Mouse (Mus musculus): Measurements from ENCODE around the gene Nat9. TPM values are rescaled to one million over a fixed set of nuclear protein-coding genes. Genes with fewer than 3 reads are reported as not detected.

Gene Nat9
- total and polyA plus RNA-seq, 2 experiments from 2014 or later = 7.7 to 21.6 TPM

GRCm38 (mm10) chr11:115162832-115163480 is 24.7 kb downstream of the Nat9 start, which contains the start of gene Slc9a3r1:
Gene Slc9a3r1 (plus strand): TSS chr11:115163341.
- no peaks in the 10 kb centered on the region for H3K9me3 ChIP-seq (replicated peaks; ENCODE audit: control insufficient read depth, low read length)
- WGBS = 1% methylated on average over 44 of the region's 47 CpGs
- ATAC-seq (ENCODE audit: insufficient read depth, low read depth) (peak; percentile 97), DNase-seq (ENCODE audit: low spot score) (peak; percentile 95)
- H3K27ac ChIP-seq (ENCODE audit: low read depth) = peak within 1 kb of the TSS; percentile 60
- peaks cover 13% of the 10 kb centered on the region; the same call in 1 of the 2 replicates for H3K27me3 ChIP-seq (ENCODE audit: control insufficient read depth, insufficient read depth, low read length)
- peak within 1 kb of the TSS; percentile 70 for H3K4me2 ChIP-seq (ENCODE audit: low read depth, low read length)
- 0 out of 2 replicates have a peak, but pooled peaks cover 17% of the 10 kb centered on the region for H3K4me1 ChIP-seq (ENCODE audit: control insufficient read depth, insufficient read depth)
- TF ChIP-seq CTCF (IDR thresholded peaks at IDR 0.05; ENCODE audit: low read depth) = no peak
- TF ChIP-seq EP300 (IDR thresholded peaks at IDR 0.05; ENCODE audit: low read depth) = no peak
- peak within 1 kb of the TSS; percentile 54 for H3K9ac ChIP-seq (replicated peaks; ENCODE audit: low read depth, low read length)
- H3K36me3 ChIP-seq (replicated peaks; ENCODE audit: control insufficient read depth, insufficient read depth, low read length) = no peaks in the 10 kb centered on the region
- H3K4me3 ChIP-seq (ENCODE audit: low read depth, low read length) = peak within 1 kb of the TSS; percentile 55

- DNase-seq (ENCODE audit: low spot score) (no peak), ATAC-seq (ENCODE audit: insufficient read depth, low read depth) (no peak)
- Histone ChIP-seq H3K9me3 (replicated peaks; ENCODE audit: control insufficient read depth, low read length) (no peaks in the 10 kb centered on the region), H3K4me1 (ENCODE audit: control insufficient read depth, insufficient read depth) (0 out of 2 replicates have a peak, but pooled peaks cover 17% of the 10 kb centered on the region), H3K27me3 (ENCODE audit: control insufficient read depth, insufficient read depth, low read length) (peaks cover 13% of the 10 kb centered on the region; the same call in 1 of the 2 replicates), H3K4me3 (ENCODE audit: low read depth, low read length) (no peak overlapping the region), H3K4me2 (ENCODE audit: low read depth, low read length) (peak overlapping the region; percentile 70), H3K36me3 (replicated peaks; ENCODE audit: control insufficient read depth, insufficient read depth, low read length) (no peaks in the 10 kb centered on the region), H3K27ac (ENCODE audit: low read depth) (peak overlapping the region; percentile 60; the same call in 1 of the 2 replicates), H3K9ac (replicated peaks; ENCODE audit: low read depth, low read length) (no peak overlapping the region; the same call in 1 of the 2 replicates)
- TF ChIP-seq EP300 (IDR thresholded peaks at IDR 0.05; ENCODE audit: low read depth) (no peak), CTCF (IDR thresholded peaks at IDR 0.05; ENCODE audit: low read depth) (no peak)
- 31% methylated on average over 9 of the region's 9 CpGs for WGBS
These were observed 25.5 kb downstream of the Nat9 start for GRCm38 (mm10) chr11:115162205-115162601.

GRCm38 (mm10) chr11:115161578-115162204 is 26.0 kb downstream of the Nat9 start:
- H3K4me1 ChIP-seq (ENCODE audit: control insufficient read depth, insufficient read depth) = 0 out of 2 replicates have a peak, but pooled peaks cover 17% of the 10 kb centered on the region
- H3K4me2 ChIP-seq (ENCODE audit: low read depth, low read length) = peak overlapping the region; percentile 70; the same call in 1 of the 2 replicates
- H3K27ac ChIP-seq (ENCODE audit: low read depth) = peak overlapping the region; percentile 60; the same call in 1 of the 2 replicates
- no peak overlapping the region for H3K4me3 ChIP-seq (ENCODE audit: low read depth, low read length)
- TF ChIP-seq CTCF (IDR thresholded peaks at IDR 0.05; ENCODE audit: low read depth) = no peak
- TF ChIP-seq EP300 (IDR thresholded peaks at IDR 0.05; ENCODE audit: low read depth) = no peak
- no peaks in the 10 kb centered on the region for H3K9me3 ChIP-seq (replicated peaks; ENCODE audit: control insufficient read depth, low read length)
- WGBS = 39% methylated on average over 9 of the region's 9 CpGs
- ATAC-seq (ENCODE audit: insufficient read depth, low read depth) = no peak
- no peak for DNase-seq (ENCODE audit: low spot score)
- H3K36me3 ChIP-seq (replicated peaks; ENCODE audit: control insufficient read depth, insufficient read depth, low read length) = no peaks in the 10 kb centered on the region
- H3K9ac ChIP-seq (replicated peaks; ENCODE audit: low read depth, low read length) = no peak overlapping the region; the same call in 1 of the 2 replicates
- peaks cover 16% of the 10 kb centered on the region for H3K27me3 ChIP-seq (ENCODE audit: control insufficient read depth, insufficient read depth, low read length)

GRCm38 (mm10) chr11:115160883-115161577 is 26.6 kb downstream of the Nat9 start:
- H3K9ac ChIP-seq (replicated peaks; ENCODE audit: low read depth, low read length) = no peak overlapping the region
- no peaks in the 10 kb centered on the region for H3K36me3 ChIP-seq (replicated peaks; ENCODE audit: control insufficient read depth, insufficient read depth, low read length)
- 0 out of 2 replicates have a peak, but pooled peaks cover 17% of the 10 kb centered on the region for H3K4me1 ChIP-seq (ENCODE audit: control insufficient read depth, insufficient read depth)
- no peak overlapping the region for H3K4me3 ChIP-seq (ENCODE audit: low read depth, low read length)
- DNase-seq (ENCODE audit: low spot score) (peak; percentile 51), ATAC-seq (ENCODE audit: insufficient read depth, low read depth) (no peak)
- H3K27me3 ChIP-seq (ENCODE audit: control insufficient read depth, insufficient read depth, low read length) = peaks cover 17% of the 10 kb centered on the region
- 31% methylated on average over 10 of the region's 10 CpGs for WGBS
- TF ChIP-seq EP300 (IDR thresholded peaks at IDR 0.05; ENCODE audit: low read depth) = no peak
- TF ChIP-seq CTCF (IDR thresholded peaks at IDR 0.05; ENCODE audit: low read depth) = peak; percentile 89
- no peaks in the 10 kb centered on the region for H3K9me3 ChIP-seq (replicated peaks; ENCODE audit: control insufficient read depth, low read length)
- H3K27ac ChIP-seq (ENCODE audit: low read depth) = no peak overlapping the region
- peak overlapping the region; percentile 6; the same call in 1 of the 2 replicates for H3K4me2 ChIP-seq (ENCODE audit: low read depth, low read length)

- no peak for DNase-seq (ENCODE audit: low spot score)
- no peak overlapping the region for H3K4me3 ChIP-seq (ENCODE audit: low read depth, low read length)
These were observed 27.5 kb downstream of the Nat9 start for GRCm38 (mm10) chr11:115160016-115160797.

More at GRCm38 (mm10) chr11:115160016-115160797, 27.5 kb downstream of the Nat9 start:
- 0 out of 2 replicates have a peak, but pooled peaks cover 17% of the 10 kb centered on the region for H3K4me1 ChIP-seq (ENCODE audit: control insufficient read depth, insufficient read depth)
- 61% methylated on average over 11 of the region's 11 CpGs for WGBS
- H3K36me3 ChIP-seq (replicated peaks; ENCODE audit: control insufficient read depth, insufficient read depth, low read length) = no peaks in the 10 kb centered on the region
- H3K9me3 ChIP-seq (replicated peaks; ENCODE audit: control insufficient read depth, low read length) = no peaks in the 10 kb centered on the region
- ATAC-seq (ENCODE audit: insufficient read depth, low read depth) = no peak
- H3K27me3 ChIP-seq (ENCODE audit: control insufficient read depth, insufficient read depth, low read length) = peaks cover 19% of the 10 kb centered on the region
- no peak for TF ChIP-seq EP300 (IDR thresholded peaks at IDR 0.05; ENCODE audit: low read depth)
- TF ChIP-seq CTCF (IDR thresholded peaks at IDR 0.05; ENCODE audit: low read depth) = peak; percentile 65
- no peak overlapping the region for H3K4me2 ChIP-seq (ENCODE audit: low read depth, low read length)
- H3K27ac ChIP-seq (ENCODE audit: low read depth) = no peak overlapping the region
- no peak overlapping the region for H3K9ac ChIP-seq (replicated peaks; ENCODE audit: low read depth, low read length)
